Mouse (Mus musculus): ENCODE data around the gene Smarca5. TPM values are rescaled to one million over a fixed set of nuclear protein-coding genes. Genes with fewer than 3 reads are reported as not detected.

The Smarca5 gene
- polyA plus RNA-seq, 1 experiment: 17.4 TPM

DNA sequence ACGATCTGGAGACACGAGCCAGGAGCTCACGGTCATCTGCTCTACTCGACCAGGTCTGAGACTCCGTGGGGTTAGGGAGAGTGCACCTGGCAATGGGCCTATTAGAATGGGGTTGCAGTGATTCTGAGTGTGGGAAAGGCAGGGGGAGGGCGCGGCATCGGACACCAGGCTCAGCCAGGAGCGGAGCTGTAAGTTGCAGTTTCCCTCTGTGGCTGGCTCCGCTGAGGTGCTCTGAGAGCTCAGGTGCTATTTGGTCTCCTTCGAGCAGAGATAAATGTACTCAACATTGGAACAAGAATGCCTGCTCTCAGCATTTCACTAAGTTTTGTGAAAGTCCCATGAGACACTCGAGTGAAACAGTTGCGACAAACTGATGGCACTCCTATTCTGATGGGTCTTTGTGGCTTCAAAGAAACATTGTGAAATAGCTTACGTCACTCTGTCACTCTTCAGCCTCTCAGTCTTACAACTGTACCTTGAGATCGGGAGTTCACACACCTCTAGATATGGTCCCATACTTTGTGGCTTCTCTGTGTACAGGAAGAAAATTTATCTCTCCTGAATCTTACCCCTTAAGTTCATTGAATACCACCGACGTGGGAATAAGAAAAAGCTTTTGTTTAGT is 69.9 kb downstream of the Smarca5 start:
- H3K4me3 ChIP-seq (ENCODE audit: insufficient read depth, poor library complexity, severe bottlenecking): no peak overlapping the region
- no peaks in the 10 kb centered on the region for H3K79me3 ChIP-seq (ENCODE audit: low read depth)
- no peaks in the 10 kb centered on the region for H3K79me2 ChIP-seq (ENCODE audit: control insufficient read depth, insufficient read depth)
- no peak for TF ChIP-seq MYOG (IDR thresholded peaks at IDR 0.05; ENCODE audit: control insufficient read depth, extremely low read depth, insufficient read length)
- TF ChIP-seq MYOD1 (IDR thresholded peaks at IDR 0.05; ENCODE audit: control insufficient read depth, insufficient read length, low read depth): no peak
- no peak for TF ChIP-seq CEBPB (IDR thresholded peaks at IDR 0.05; ENCODE audit: low read depth)
- no peak for TF ChIP-seq USF1 (IDR thresholded peaks at IDR 0.05; ENCODE audit: low read depth)
- TF ChIP-seq CTCF (IDR thresholded peaks at IDR 0.05; ENCODE audit: control insufficient read depth, insufficient read depth, insufficient read length): no peak
- TF ChIP-seq FOSL1 (IDR thresholded peaks at IDR 0.05; ENCODE audit: insufficient read depth, low read length, poor library complexity, severe bottlenecking): no peak
- TF ChIP-seq MAX (IDR thresholded peaks at IDR 0.05): no peak
- H3ac ChIP-seq (ENCODE audit: control insufficient read depth, insufficient read length, low read depth): no peak overlapping the region
- H3K27me3 ChIP-seq (ENCODE audit: control insufficient read depth, insufficient read depth, insufficient read length): no peaks in the 10 kb centered on the region
- no peaks in the 10 kb centered on the region for H3K36me3 ChIP-seq (ENCODE audit: control insufficient read depth, insufficient read depth)

DNA sequence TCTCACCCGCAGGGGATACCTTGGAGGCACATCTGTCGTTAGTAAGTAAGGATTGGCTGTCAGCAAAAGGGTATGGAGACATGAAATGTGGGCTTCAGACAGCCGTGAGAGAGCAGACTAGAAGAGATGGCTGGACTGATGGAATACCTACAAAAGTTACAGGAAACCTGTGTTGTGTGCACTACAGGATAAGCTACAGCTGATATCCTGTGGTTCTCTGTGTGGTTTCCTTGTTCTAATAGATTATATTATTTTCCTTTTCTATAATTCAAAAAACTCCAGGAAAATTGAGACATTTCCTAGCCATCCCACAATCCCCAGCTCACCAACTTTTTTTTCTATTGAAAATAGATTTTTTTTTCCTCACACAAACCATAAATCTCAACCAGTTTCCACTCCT is 75.8 kb downstream of the Smarca5 start:
- TF ChIP-seq FOSL1 (IDR thresholded peaks at IDR 0.05; ENCODE audit: insufficient read depth, low read length, poor library complexity, severe bottlenecking) (no peak), CTCF (IDR thresholded peaks at IDR 0.05; ENCODE audit: control insufficient read depth, insufficient read depth, insufficient read length) (no peak), MAX (IDR thresholded peaks at IDR 0.05) (no peak), MYOD1 (IDR thresholded peaks at IDR 0.05; ENCODE audit: control insufficient read depth, insufficient read length, low read depth) (no peak), CEBPB (IDR thresholded peaks at IDR 0.05; ENCODE audit: low read depth) (no peak), MYOG (IDR thresholded peaks at IDR 0.05; ENCODE audit: control insufficient read depth, extremely low read depth, insufficient read length) (no peak), USF1 (IDR thresholded peaks at IDR 0.05; ENCODE audit: low read depth) (no peak)
- Histone ChIP-seq H3K36me3 (ENCODE audit: control insufficient read depth, insufficient read depth) (no peaks in the 10 kb centered on the region), H3K4me3 (ENCODE audit: insufficient read depth, poor library complexity, severe bottlenecking) (no peak overlapping the region), H3ac (ENCODE audit: control insufficient read depth, insufficient read length, low read depth) (no peak overlapping the region), H3K79me2 (ENCODE audit: control insufficient read depth, insufficient read depth) (no peaks in the 10 kb centered on the region), H3K27me3 (ENCODE audit: control insufficient read depth, insufficient read depth, insufficient read length) (no peaks in the 10 kb centered on the region), H3K79me3 (ENCODE audit: low read depth) (no peaks in the 10 kb centered on the region)

DNA sequence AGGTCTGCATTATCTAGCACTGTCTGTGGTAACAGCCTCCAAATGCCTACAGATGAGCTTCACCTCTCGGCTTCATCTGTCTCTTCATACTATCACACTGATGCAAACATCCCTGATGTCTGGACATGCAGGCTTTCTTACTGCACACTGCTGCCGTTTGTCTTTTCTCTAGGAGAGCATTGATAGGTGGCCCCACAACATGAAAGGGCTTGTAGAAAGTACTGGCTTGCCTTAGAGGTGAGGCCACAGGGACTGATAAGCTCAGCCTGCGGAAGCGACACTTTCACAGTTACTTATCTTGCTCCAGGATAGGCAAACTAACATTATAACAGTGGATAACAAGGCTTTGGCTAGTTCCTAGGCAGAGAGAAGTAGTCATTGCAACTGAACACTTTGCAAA is 78.2 kb downstream of the Smarca5 start:
- no peak overlapping the region for H3ac ChIP-seq (ENCODE audit: control insufficient read depth, insufficient read length, low read depth)
- H3K4me3 ChIP-seq (ENCODE audit: insufficient read depth, poor library complexity, severe bottlenecking): no peak overlapping the region
- no peaks in the 10 kb centered on the region for H3K27me3 ChIP-seq (ENCODE audit: control insufficient read depth, insufficient read depth, insufficient read length)
- H3K79me2 ChIP-seq (ENCODE audit: control insufficient read depth, insufficient read depth): no peaks in the 10 kb centered on the region
- no peaks in the 10 kb centered on the region for H3K36me3 ChIP-seq (ENCODE audit: control insufficient read depth, insufficient read depth)
- H3K79me3 ChIP-seq (ENCODE audit: low read depth): no peaks in the 10 kb centered on the region
- TF ChIP-seq MYOG (IDR thresholded peaks at IDR 0.05; ENCODE audit: control insufficient read depth, extremely low read depth, insufficient read length) (no peak), CEBPB (IDR thresholded peaks at IDR 0.05; ENCODE audit: low read depth) (no peak), FOSL1 (IDR thresholded peaks at IDR 0.05; ENCODE audit: insufficient read depth, low read length, poor library complexity, severe bottlenecking) (no peak), CTCF (IDR thresholded peaks at IDR 0.05; ENCODE audit: control insufficient read depth, insufficient read depth, insufficient read length) (no peak), USF1 (IDR thresholded peaks at IDR 0.05; ENCODE audit: low read depth) (no peak), MYOD1 (IDR thresholded peaks at IDR 0.05; ENCODE audit: control insufficient read depth, insufficient read length, low read depth) (no peak), MAX (IDR thresholded peaks at IDR 0.05) (no peak)

DNA sequence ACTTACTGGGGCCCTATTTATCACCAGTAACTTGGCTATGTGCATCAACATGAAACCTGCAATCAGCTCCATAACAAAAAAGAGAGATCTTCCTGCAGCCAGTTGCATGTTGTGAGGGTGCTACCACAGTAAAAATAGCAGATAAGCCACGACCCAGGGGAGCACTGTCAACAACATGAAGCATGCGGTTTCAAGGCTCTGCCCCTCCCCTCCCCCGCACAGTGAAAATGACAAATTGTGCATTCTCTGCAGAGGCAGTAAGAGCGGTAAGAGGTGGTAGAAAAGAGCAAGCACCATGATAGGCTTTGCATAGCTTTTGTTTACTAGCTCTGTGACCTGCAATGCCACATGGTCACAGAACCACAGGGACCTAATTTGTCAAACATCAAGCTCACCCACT is 81.7 kb downstream of the Smarca5 start:
- Histone ChIP-seq H3ac (ENCODE audit: control insufficient read depth, insufficient read length, low read depth) (no peak overlapping the region), H3K4me3 (ENCODE audit: insufficient read depth, poor library complexity, severe bottlenecking) (no peak overlapping the region), H3K27me3 (ENCODE audit: control insufficient read depth, insufficient read depth, insufficient read length) (no peaks in the 10 kb centered on the region), H3K79me3 (ENCODE audit: low read depth) (no peaks in the 10 kb centered on the region), H3K79me2 (ENCODE audit: control insufficient read depth, insufficient read depth) (no peaks in the 10 kb centered on the region), H3K36me3 (ENCODE audit: control insufficient read depth, insufficient read depth) (no peaks in the 10 kb centered on the region)
- no peak for TF ChIP-seq USF1 (IDR thresholded peaks at IDR 0.05; ENCODE audit: low read depth)
- TF ChIP-seq CEBPB (IDR thresholded peaks at IDR 0.05; ENCODE audit: low read depth): no peak
- no peak for TF ChIP-seq FOSL1 (IDR thresholded peaks at IDR 0.05; ENCODE audit: insufficient read depth, low read length, poor library complexity, severe bottlenecking)
- no peak for TF ChIP-seq CTCF (IDR thresholded peaks at IDR 0.05; ENCODE audit: control insufficient read depth, insufficient read depth, insufficient read length)
- no peak for TF ChIP-seq MYOG (IDR thresholded peaks at IDR 0.05; ENCODE audit: control insufficient read depth, extremely low read depth, insufficient read length)
- no peak for TF ChIP-seq MYOD1 (IDR thresholded peaks at IDR 0.05; ENCODE audit: control insufficient read depth, insufficient read length, low read depth)
- TF ChIP-seq MAX (IDR thresholded peaks at IDR 0.05): no peak

Other genes with a start within 250 kb of the Smarca5 start
- not detected for gene Gypa, start 245.7 kb downstream of the Smarca5 start, polyA plus RNA-seq (2012; fragmentation: generic; extraction: Trizol)
- gene Frem3, start 128.4 kb downstream of the Smarca5 start, polyA plus RNA-seq (2012; fragmentation: generic; extraction: Trizol): not detected
- gene Gab1, start 141.0 kb upstream of the Smarca5 start, polyA plus RNA-seq (2012; fragmentation: generic; extraction: Trizol): 2.0 TPM